Comparison of ENCODE assay signal across 28 mouse cellular contexts in the genomic region with DNA sequence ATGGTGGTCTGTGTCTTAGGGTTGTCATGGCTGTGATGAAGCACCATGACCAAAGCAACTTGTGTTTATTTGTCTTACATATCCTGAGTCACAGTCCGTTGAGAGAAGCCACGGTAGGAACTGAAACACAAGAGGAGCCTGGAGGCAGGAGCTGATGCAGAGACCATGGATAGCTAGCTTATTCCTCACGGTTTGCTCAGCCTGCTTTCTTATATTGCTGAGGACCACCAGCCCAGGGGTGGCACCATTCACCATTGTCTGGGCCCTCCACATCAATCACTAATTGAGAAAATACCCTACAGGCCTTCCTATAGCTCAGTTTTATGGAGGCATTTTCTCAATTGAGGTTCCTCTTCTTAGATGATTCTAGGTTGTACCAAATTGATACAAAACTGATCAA.
"Had no signal": no experiment of that assay in that cellular context is flagged by ENCODE, and none has a peak within 500 bp of the region (broad histone marks: within the 10 kb centered on the region; RNA-seq: fewer than 3 reads in every experiment).

No protein-coding gene starts in this region.

- H3K4me3 ChIP-seq: embryonic facial prominence, embryonic 10.5 days; embryonic facial prominence, embryonic 12.5 days; embryonic facial prominence, embryonic 13.5 days; embryonic facial prominence, embryonic 15.5 days; erythroblast, embryonic 14.5 days; forebrain, embryonic 10.5 days; forebrain, embryonic 12.5 days; forebrain, embryonic 13.5 days; forebrain, embryonic 15.5 days; gastrocnemius, adult 2 months; heart, adult 2 months had no signal

- H3K4me2 ChIP-seq: embryonic facial prominence, embryonic 12.5 days; embryonic facial prominence, embryonic 13.5 days; embryonic facial prominence, embryonic 15.5 days; forebrain, embryonic 12.5 days; forebrain, embryonic 13.5 days; forebrain, embryonic 15.5 days had no signal

- ATAC-seq: forebrain, embryonic 13.5 days; forebrain, embryonic 14.5 days; forebrain, embryonic 15.5 days; forebrain, embryonic 16.5 days; forebrain, postnatal 0 days had no signal

- H3K27me3 ChIP-seq: embryonic facial prominence, embryonic 12.5 days; embryonic facial prominence, embryonic 13.5 days; embryonic facial prominence, embryonic 15.5 days; forebrain, embryonic 12.5 days; forebrain, embryonic 13.5 days; forebrain, embryonic 15.5 days had no signal

- H3K27ac ChIP-seq: embryonic facial prominence, embryonic 10.5 days; embryonic facial prominence, embryonic 12.5 days; embryonic facial prominence, embryonic 13.5 days; embryonic facial prominence, embryonic 15.5 days; forebrain, embryonic 10.5 days; forebrain, embryonic 12.5 days; forebrain, embryonic 13.5 days; forebrain, embryonic 15.5 days; gastrocnemius, adult 2 months; heart, adult 2 months had no signal

- H3K36me3 ChIP-seq: embryonic facial prominence, embryonic 10.5 days; embryonic facial prominence, embryonic 12.5 days; embryonic facial prominence, embryonic 13.5 days; embryonic facial prominence, embryonic 15.5 days; forebrain, embryonic 10.5 days; forebrain, embryonic 12.5 days; forebrain, embryonic 15.5 days had no signal

- H3K9me3 ChIP-seq: embryonic facial prominence, embryonic 10.5 days; embryonic facial prominence, embryonic 12.5 days; embryonic facial prominence, embryonic 13.5 days; embryonic facial prominence, embryonic 15.5 days; forebrain, embryonic 10.5 days; forebrain, embryonic 12.5 days; forebrain, embryonic 13.5 days; forebrain, embryonic 15.5 days had no signal

- H3K9ac ChIP-seq: embryonic facial prominence, embryonic 12.5 days; embryonic facial prominence, embryonic 13.5 days; embryonic facial prominence, embryonic 15.5 days; forebrain, embryonic 12.5 days; forebrain, embryonic 13.5 days; forebrain, embryonic 15.5 days; forebrain, postnatal 0 days had no signal

- H3K4me1 ChIP-seq: embryonic facial prominence, embryonic 10.5 days; embryonic facial prominence, embryonic 12.5 days; forebrain, embryonic 10.5 days; forebrain, embryonic 12.5 days; forebrain, embryonic 13.5 days; forebrain, embryonic 15.5 days had no signal

- DNase-seq: cerebellum, adult 2 months; cerebellum, adult 8-10 months; cerebellum, adult 9-10 months; cerebellum, adult 9-11 months; cerebellum, postnatal 10 days; cerebellum, postnatal 14 days; cerebellum, postnatal 25 days; cerebellum, postnatal 36 days; embryo, embryonic 11 days; forebrain, postnatal 0 days; gastrocnemius, adult 2 months; gastrocnemius, postnatal 10 days; gastrocnemius, postnatal 14 days; gastrocnemius, postnatal 25 days; gastrocnemius, postnatal 36 days; heart, adult 18-20 months; heart, adult 2 months had no signal
